Mouse (Mus musculus) bone marrow, adult 2 months (tissue): Measurements from ENCODE around the gene Gm10203.

Experiments used
- CTCF ChIP-seq: fragments of 200-500 bp; IDR thresholded peaks from 2 replicates; pipeline ENCODE4 v1.5.1; 2011; ENCODE audit warnings: low read length, control low read depth; ENCODE audit not compliant: control insufficient read depth, insufficient read depth
- POLR2A ChIP-seq: fragments of 200-500 bp; IDR thresholded peaks from 2 replicates; pipeline ENCODE4 v1.6.1; 2011; ENCODE audit warnings: low read depth, mild to moderate bottlenecking, control low read depth, low read length, borderline replicate concordance; ENCODE audit not compliant: control insufficient read depth

- TF ChIP-seq POLR2A (no peak), CTCF (no peak)
Observed at GRCm38 (mm10) chr6:149107615-149108014, 22.4 kb upstream of the Gm10203 start.
